Mouse (Mus musculus) hindbrain, postnatal 0 days (tissue): ENCODE data around the gene Nfatc2. TPM values are rescaled to one million over a fixed set of nuclear protein-coding genes. Genes with fewer than 3 reads are reported as not detected.
A peak's percentile ranks its signal among the peaks of the same experiment; 100 is the strongest.

Experiments used
- ATAC-seq: fragments of 200-750 bp; cut with Nextera tagmentation; 2 replicates; pipeline ENCODE4 v1.8.0; 2017; ENCODE audit warnings: mild to moderate bottlenecking, moderate TSS enrichment, moderate library complexity
- DNase-seq: peaks from one replicate; pipeline ENCODE4 v3.0.0-alpha.2; 2015; ENCODE audit warnings: low spot score
- H3K27ac ChIP-seq: fragments of 300-500 bp; sonication (generic); 2 replicates; pipeline ENCODE4 v1.5.1; 2014; ENCODE audit warnings: mild to moderate bottlenecking
- H3K27me3 ChIP-seq: fragments of 300-500 bp; sonication (generic); 2 replicates; pipeline ENCODE4 v1.6.1; 2014; ENCODE audit warnings: low read length, mixed read lengths; ENCODE audit not compliant: insufficient read depth
- H3K36me3 ChIP-seq: fragments of 300-500 bp; sonication (generic); 2 replicates; pipeline ENCODE4 v1.6.1; 2014; ENCODE audit warnings: low read length, mixed read lengths; ENCODE audit not compliant: insufficient read depth
- H3K4me1 ChIP-seq: fragments of 300-500 bp; sonication (generic); 2 replicates; pipeline ENCODE4 v1.6.1; 2014; ENCODE audit warnings: antibody characterized with exemption, low read length, mixed read lengths; ENCODE audit not compliant: insufficient read depth
- H3K4me2 ChIP-seq: fragments of 300-500 bp; sonication (generic); 2 replicates; pipeline ENCODE4 v1.6.1; 2014; ENCODE audit warnings: low read depth, mild to moderate bottlenecking, low read length, moderate library complexity, mixed read lengths
- H3K4me3 ChIP-seq: fragments of 300-500 bp; sonication (generic); 2 replicates; pipeline ENCODE4 v1.5.1; 2014; ENCODE audit warnings: low read length
- H3K9ac ChIP-seq: fragments of 300-500 bp; sonication (generic); replicated peaks from 2 replicates; pipeline ENCODE4 v1.6.1; 2014; ENCODE audit warnings: mild to moderate bottlenecking, low read length, moderate library complexity, mixed read lengths
- H3K9me3 ChIP-seq: fragments of 300-500 bp; sonication (generic); 2 replicates; pipeline ENCODE4 v1.6.1; 2016; ENCODE audit warnings: low read length, mixed read lengths
- CTCF ChIP-seq: IDR thresholded peaks from 2 replicates; pipeline ENCODE4 v1.5.1; 2016; ENCODE audit warnings: antibody characterized with exemption, control low read depth, low read depth
- WGBS: fragments of 180-500 bp; shearing (Covaris S2); extraction: QIAGEN DNeasy Blood & Tissue Kit; methylation state at CpG from one replicate; pipeline ENCODE4 v1.1.7; 2014; 5-methylcytosine and 5-hydroxymethylcytosine counted together
- polyA plus RNA-seq: library from polyadenylated mRNA; unstranded; fragments of >200 nt; fragmentation: Nextera tagmentation; extraction: Ambion mirVana; gene quantifications from 2 replicates; pipeline ENCODE4 v1.2.1, GENCODE M21; 2015
- total RNA-seq: library from RNA; depleted of rRNA; stranded (reverse); fragments of >200 nt; gene quantifications from 2 replicates; pipeline ENCODE4 v1.2.3, GENCODE M21; 2014

The Nfatc2 gene
- total and polyA plus RNA-seq, 2 experiments from 2014 or later: 6.5 to 8.5 TPM

DNA sequence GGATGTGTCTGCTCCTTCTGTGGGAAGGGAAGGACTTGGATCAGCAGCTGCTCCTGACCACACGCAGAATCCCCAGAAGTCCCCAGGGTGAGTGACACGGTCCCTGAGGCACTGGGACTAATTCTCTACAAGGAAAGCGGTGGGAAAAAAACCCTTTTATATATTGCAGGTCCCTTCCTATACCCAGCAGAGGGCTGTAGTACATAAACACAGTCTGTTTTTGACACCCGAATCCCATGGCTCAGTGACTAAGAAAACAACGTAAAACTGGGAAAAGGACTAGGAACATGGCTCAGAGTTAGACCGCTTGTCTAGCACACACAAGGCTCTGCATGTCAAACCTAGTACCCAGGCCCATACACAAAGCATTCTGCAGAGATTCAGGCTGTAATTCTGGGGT lies 101.2 kb downstream of the Nfatc2 start:
- Histone ChIP-seq H3K4me3 (no peak overlapping the region), H3K36me3 (no peaks in the 10 kb centered on the region), H3K4me2 (no peak overlapping the region), H3K27me3 (no peaks in the 10 kb centered on the region), H3K9ac (no peak overlapping the region), H3K4me1 (no peaks in the 10 kb centered on the region), H3K9me3 (no peaks in the 10 kb centered on the region), H3K27ac (no peak overlapping the region)
- 62% methylated on average over 6 of the region's 6 CpGs for WGBS
- no peak for ATAC-seq
- peak; percentile 12 for DNase-seq
- 0 out of 2 replicates have a peak, but pooled peaks have one; percentile 9 for TF ChIP-seq CTCF

DNA sequence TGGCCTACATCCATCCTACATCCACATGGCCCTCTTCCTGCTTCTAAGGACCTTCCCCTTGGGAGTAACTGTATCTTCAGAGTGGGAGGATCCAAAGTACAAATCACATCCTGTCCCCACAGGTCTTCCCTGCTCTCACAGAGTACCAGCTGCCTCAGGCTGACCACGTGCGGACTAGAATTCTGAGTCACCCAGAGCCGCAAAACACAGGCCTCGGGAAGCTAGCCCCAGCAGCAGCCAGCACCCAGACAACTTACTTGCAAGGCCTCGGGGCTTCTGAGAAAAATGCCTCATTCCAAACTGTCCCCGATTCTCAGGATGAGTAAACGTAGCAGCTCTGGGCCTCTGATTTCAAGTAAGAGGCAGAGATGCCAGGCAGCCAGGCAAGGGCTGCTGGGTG lies 109.7 kb downstream of the Nfatc2 start:
- no peak overlapping the region for H3K27ac ChIP-seq
- TF ChIP-seq CTCF: no peak
- 80% methylated on average over 7 of the region's 7 CpGs for WGBS
- no peak for DNase-seq
- no peak overlapping the region for H3K9ac ChIP-seq
- no peak overlapping the region for H3K4me3 ChIP-seq
- no peaks in the 10 kb centered on the region for H3K27me3 ChIP-seq
- no peak overlapping the region for H3K4me2 ChIP-seq
- H3K9me3 ChIP-seq: no peaks in the 10 kb centered on the region
- no peaks in the 10 kb centered on the region for H3K36me3 ChIP-seq
- ATAC-seq: no peak
- H3K4me1 ChIP-seq: no peaks in the 10 kb centered on the region

DNA sequence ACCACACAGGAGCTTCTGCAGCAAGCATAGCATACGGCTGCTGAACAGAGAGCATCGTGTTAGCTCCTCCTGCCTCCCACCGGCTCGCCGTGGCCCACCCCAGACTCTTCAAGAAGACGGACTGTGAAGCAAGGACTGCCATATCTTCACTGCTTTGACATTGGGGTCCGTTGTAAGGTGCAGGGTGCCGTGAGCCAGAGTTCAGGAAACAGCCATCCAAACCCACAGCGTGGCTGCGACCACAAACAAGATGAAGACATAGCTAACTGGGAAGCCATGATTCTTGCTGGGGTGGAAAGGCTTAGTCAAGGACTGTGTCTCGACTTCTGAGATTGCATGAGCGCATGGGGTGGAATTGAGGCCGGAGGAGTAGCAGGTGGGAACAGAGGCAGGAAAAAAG lies 111.5 kb downstream of the Nfatc2 start:
- Histone ChIP-seq H3K4me1 (no peaks in the 10 kb centered on the region), H3K4me3 (no peak overlapping the region), H3K9ac (no peak overlapping the region), H3K4me2 (no peak overlapping the region), H3K36me3 (no peaks in the 10 kb centered on the region), H3K27ac (no peak overlapping the region), H3K27me3 (no peaks in the 10 kb centered on the region), H3K9me3 (no peaks in the 10 kb centered on the region)
- WGBS: 87% methylated on average over 13 of the region's 13 CpGs
- no peak for TF ChIP-seq CTCF
- ATAC-seq (no peak), DNase-seq (no peak)

DNA sequence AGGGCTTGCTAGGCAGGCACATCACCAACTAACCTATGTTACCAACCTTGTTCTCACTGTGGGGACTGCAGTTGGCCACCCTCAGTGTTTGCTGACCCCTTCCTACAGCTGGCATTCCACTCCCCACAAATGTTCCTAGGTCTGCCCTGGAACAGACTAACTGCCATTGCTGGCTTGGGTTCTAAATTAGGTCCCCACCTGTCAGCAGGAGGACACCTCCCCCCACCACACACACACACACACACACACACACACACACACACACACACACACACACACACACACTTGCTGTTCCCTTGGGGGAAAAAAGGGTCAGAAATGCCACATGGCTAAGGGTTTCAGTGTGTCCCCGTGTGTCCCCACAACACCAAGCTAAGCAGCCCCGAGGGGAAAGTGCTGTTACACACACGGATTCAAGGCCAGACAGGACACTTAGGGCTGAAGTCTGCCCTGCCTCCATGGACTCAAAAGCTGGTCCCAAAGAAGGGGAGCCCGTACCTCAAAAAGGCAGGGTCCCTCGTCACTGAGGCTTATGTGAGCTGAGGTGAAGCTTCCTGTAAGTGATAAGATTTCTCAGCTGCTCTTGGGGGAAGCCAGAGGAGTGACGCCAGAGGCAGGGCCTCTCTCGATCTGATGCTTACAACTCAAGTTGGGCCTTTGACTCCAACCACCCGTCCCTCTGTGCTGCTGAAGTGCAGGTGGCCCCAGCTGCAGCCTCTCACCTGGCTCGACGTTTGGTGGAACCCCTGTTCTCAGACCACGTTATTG lies 113.1 kb downstream of the Nfatc2 start:
- H3K27me3 ChIP-seq: no peaks in the 10 kb centered on the region
- H3K4me2 ChIP-seq: no peak overlapping the region
- H3K9me3 ChIP-seq: no peaks in the 10 kb centered on the region
- DNase-seq (no peak), ATAC-seq (no peak)
- 85% methylated on average over 11 of the region's 11 CpGs for WGBS
- H3K27ac ChIP-seq: no peak overlapping the region
- H3K9ac ChIP-seq: no peak overlapping the region
- no peaks in the 10 kb centered on the region for H3K4me1 ChIP-seq
- H3K4me3 ChIP-seq: no peak overlapping the region
- no peak for TF ChIP-seq CTCF
- no peaks in the 10 kb centered on the region for H3K36me3 ChIP-seq

DNA sequence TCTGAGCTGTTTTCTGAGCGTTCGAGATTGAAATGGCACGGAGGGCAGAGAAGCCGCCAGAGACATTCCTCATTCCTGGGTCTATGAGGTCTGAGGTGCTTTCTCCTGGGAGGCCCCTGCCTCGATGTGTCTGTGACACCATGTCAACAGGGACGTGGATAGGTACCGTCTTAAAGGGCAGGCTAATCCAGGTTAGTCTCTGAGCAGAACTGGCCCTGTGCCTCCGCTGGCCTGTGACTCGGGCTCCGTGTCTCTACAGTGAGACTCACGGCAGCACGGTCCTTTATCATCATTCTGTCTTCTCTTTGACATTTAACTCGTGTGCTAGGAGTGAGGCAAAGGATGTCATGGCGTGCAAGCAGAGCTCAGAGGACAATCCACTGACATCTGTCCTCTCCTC lies 120.3 kb downstream of the Nfatc2 start:
- H3K4me3 ChIP-seq: no peak overlapping the region
- H3K4me1 ChIP-seq: peaks cover 7% of the 10 kb centered on the region; the same call in 1 of the 2 replicates
- H3K27me3 ChIP-seq: no peaks in the 10 kb centered on the region
- ATAC-seq (no peak), DNase-seq (no peak)
- no peak overlapping the region for H3K4me2 ChIP-seq
- H3K9me3 ChIP-seq: no peaks in the 10 kb centered on the region
- peak overlapping the region; percentile 8; the same call in 1 of the 2 replicates for H3K27ac ChIP-seq
- no peaks in the 10 kb centered on the region for H3K36me3 ChIP-seq
- TF ChIP-seq CTCF: no peak
- no peak overlapping the region for H3K9ac ChIP-seq
- WGBS: 74% methylated on average over 14 of the region's 14 CpGs

DNA sequence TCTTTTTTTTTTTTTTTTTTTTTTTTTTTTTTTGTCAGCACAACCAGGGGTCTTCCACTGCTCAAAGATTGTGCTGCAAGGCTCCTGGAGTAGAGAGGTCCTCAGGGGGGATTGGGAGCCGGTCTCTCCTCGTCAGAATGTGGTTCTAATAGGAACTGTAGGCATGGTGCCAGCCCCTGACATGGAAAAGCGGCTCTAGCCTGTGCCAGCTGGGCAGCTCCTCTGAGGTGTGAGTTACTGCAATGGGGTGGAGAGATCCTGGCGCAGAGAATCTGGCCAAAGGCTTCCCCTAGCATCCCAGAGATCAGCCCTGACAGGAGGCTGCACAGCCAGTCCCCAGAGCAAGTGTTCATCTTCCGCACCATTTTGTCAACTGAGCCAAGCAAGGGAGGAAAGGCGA lies 120.8 kb downstream of the Nfatc2 start:
- Histone ChIP-seq H3K27ac (peak overlapping the region; percentile 8; the same call in 1 of the 2 replicates), H3K4me1 (peaks cover 7% of the 10 kb centered on the region; the same call in 1 of the 2 replicates), H3K36me3 (no peaks in the 10 kb centered on the region), H3K4me3 (no peak overlapping the region), H3K9me3 (no peaks in the 10 kb centered on the region), H3K4me2 (no peak overlapping the region), H3K9ac (no peak overlapping the region), H3K27me3 (no peaks in the 10 kb centered on the region)
- TF ChIP-seq CTCF: no peak
- ATAC-seq (peak; percentile 33; the same call in 1 of the 2 replicates), DNase-seq (peak; percentile 76)
- WGBS: 40% methylated on average over 6 of the region's 6 CpGs

DNA sequence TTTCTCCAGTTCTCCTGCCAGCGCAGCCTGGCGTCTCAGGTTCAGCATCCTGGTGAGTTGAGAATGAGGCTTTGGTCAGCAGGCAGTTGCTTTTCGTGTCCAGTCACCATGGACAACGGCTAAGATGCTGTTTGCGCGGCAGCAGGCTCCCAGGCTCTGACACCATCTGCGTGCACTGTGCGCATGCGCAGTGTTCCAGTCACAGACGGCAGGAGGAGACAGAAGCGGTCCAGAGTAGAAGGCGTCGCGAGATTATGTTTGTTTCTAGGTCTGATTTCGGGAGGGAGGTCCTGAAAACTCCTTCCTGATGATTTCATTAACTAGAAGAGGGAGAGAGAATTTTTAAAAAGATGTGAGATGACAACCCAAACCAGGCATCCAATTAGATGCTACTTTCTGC lies 121.5 kb downstream of the Nfatc2 start:
- no peak for TF ChIP-seq CTCF
- no peaks in the 10 kb centered on the region for H3K27me3 ChIP-seq
- no peak overlapping the region for H3K4me2 ChIP-seq
- H3K4me3 ChIP-seq: no peak overlapping the region
- H3K4me1 ChIP-seq: peaks cover 7% of the 10 kb centered on the region; the same call in 1 of the 2 replicates
- ATAC-seq: peak; percentile 80
- DNase-seq: peak; percentile 84
- no peaks in the 10 kb centered on the region for H3K36me3 ChIP-seq
- WGBS: 57% methylated on average over 15 of the region's 15 CpGs
- no peak overlapping the region for H3K9ac ChIP-seq
- no peaks in the 10 kb centered on the region for H3K9me3 ChIP-seq
- peak overlapping the region; percentile 49; the same call in 1 of the 2 replicates for H3K27ac ChIP-seq
